Mouse (Mus musculus) retina, adult 2 months (tissue): Measurements from ENCODE around the gene Map6.
"Not testable (repeated sequence)": the region's sequence is repeated elsewhere in the genome, so short reads cannot be mapped to it uniquely, and the experiment has no call there.

Experiments used
- DNase-seq: peaks from one replicate; pipeline ENCODE4 v3.0.0-alpha.2; 2012; ENCODE audit warnings: low read depth, low spot score

Gene Map6

GRCm38 (mm10) chr7:99356244-99356930, 89.1 kb downstream of the Map6 start:
- DNase-seq = no peak

- DNase-seq = no peak
Observed at GRCm38 (mm10) chr7:99357201-99357600, 90.0 kb downstream of the Map6 start.

- no peak for DNase-seq
Observed at GRCm38 (mm10) chr7:99358371-99358770, 91.1 kb downstream of the Map6 start.

- no peak for DNase-seq
Observed at GRCm38 (mm10) chr7:99360021-99360802, 93.0 kb downstream of the Map6 start.

GRCm38 (mm10) chr7:99360803-99361414, 93.7 kb downstream of the Map6 start:
- DNase-seq = no peak

- DNase-seq = no peak
Observed at GRCm38 (mm10) chr7:99362137-99362536, 94.9 kb downstream of the Map6 start.

GRCm38 (mm10) chr7:99365069-99365468, 97.8 kb downstream of the Map6 start:
- peak; percentile 68 for DNase-seq

GRCm38 (mm10) chr7:99366716-99367115, 99.5 kb downstream of the Map6 start:
- no peak for DNase-seq

GRCm38 (mm10) chr7:99374325-99374724, 107.1 kb downstream of the Map6 start:
- not testable (repeated sequence) for DNase-seq

- DNase-seq = no peak
Observed at GRCm38 (mm10) chr7:99375455-99375854, 108.2 kb downstream of the Map6 start.

- DNase-seq = no peak
Observed at GRCm38 (mm10) chr7:99378870-99379269, 111.6 kb downstream of the Map6 start.

GRCm38 (mm10) chr7:99380491-99381213, 113.4 kb downstream of the Map6 start:
- DNase-seq = no peak

GRCm38 (mm10) chr7:99381214-99382087, 114.2 kb downstream of the Map6 start, which contains the start of gene Gdpd5:
Gene Gdpd5, plus strand, starts transcription at chr7:99381414.
- DNase-seq = peak; percentile 95

- no peak for DNase-seq
Observed at GRCm38 (mm10) chr7:99382088-99383000, 115.1 kb downstream of the Map6 start.

GRCm38 (mm10) chr7:99383246-99383645, 116.0 kb downstream of the Map6 start:
- no peak for DNase-seq

GRCm38 (mm10) chr7:99384101-99384611, 116.9 kb downstream of the Map6 start:
- no peak for DNase-seq

- DNase-seq = no peak
Observed at GRCm38 (mm10) chr7:99386030-99386429, 118.8 kb downstream of the Map6 start.
